Mouse (Mus musculus) cerebellum, adult 2 months (tissue): Measurements from ENCODE around the gene Prrg2. TPM values are rescaled to one million over a fixed set of nuclear protein-coding genes. Genes with fewer than 3 reads are reported as not detected.

ENCODE experiments used
- DNase-seq, 2 experiments: peaks; one replicate each; pipeline ENCODE4 v3.0.0; 2021
- H3K27ac ChIP-seq: fragments of 200-500 bp; 2 replicates; pipeline ENCODE4 v1.5.1; 2012; ENCODE audit warnings: low read length, control low read depth, inconsistent platforms; ENCODE audit not compliant: insufficient read depth
- H3K27me3 ChIP-seq: fragments of 200-500 bp; 2 replicates; pipeline ENCODE4 v1.6.1; 2012; ENCODE audit warnings: inconsistent platforms, mild to moderate bottlenecking, low read length, moderate library complexity; ENCODE audit not compliant: control insufficient read depth, insufficient read depth
- H3K4me1 ChIP-seq: fragments of 200-500 bp; 2 replicates; pipeline ENCODE4 v1.6.1; 2011; ENCODE audit warnings: low read length; ENCODE audit not compliant: control insufficient read depth, insufficient read depth
- H3K4me3 ChIP-seq: fragments of 200-500 bp; replicated peaks from 2 replicates; pipeline ENCODE3; 2011; ENCODE audit warnings: mild to moderate bottlenecking, low read depth, low read length, control low read depth; ENCODE audit not compliant: insufficient read depth
- CTCF ChIP-seq: fragments of 200-500 bp; IDR thresholded peaks from 2 replicates; pipeline ENCODE4 v1.5.1; 2011; ENCODE audit warnings: low read depth, mild to moderate bottlenecking, control low read depth, low read length, moderate library complexity, borderline replicate concordance; ENCODE audit not compliant: insufficient read depth
- POLR2A ChIP-seq: fragments of 200-500 bp; IDR thresholded peaks from 2 replicates; pipeline ENCODE4 v1.6.1; 2011; ENCODE audit warnings: low read length, control low read depth, borderline replicate concordance; ENCODE audit not compliant: insufficient read depth
- WGBS: fragments of 180-500 bp; shearing (Covaris S2); methylation state at CpG from one replicate; pipeline ENCODE4 v1.1.7; 2018; 5-methylcytosine and 5-hydroxymethylcytosine counted together
- polyA plus RNA-seq: library from polyadenylated mRNA; depleted of rRNA; stranded (reverse); fragments of >200 nt; gene quantifications from 2 replicates; pipeline ENCODE4 v1.2.3, GENCODE M21; 2012

The Prrg2 gene
- polyA plus RNA-seq, 1 experiment: 23.7 TPM

DNA sequence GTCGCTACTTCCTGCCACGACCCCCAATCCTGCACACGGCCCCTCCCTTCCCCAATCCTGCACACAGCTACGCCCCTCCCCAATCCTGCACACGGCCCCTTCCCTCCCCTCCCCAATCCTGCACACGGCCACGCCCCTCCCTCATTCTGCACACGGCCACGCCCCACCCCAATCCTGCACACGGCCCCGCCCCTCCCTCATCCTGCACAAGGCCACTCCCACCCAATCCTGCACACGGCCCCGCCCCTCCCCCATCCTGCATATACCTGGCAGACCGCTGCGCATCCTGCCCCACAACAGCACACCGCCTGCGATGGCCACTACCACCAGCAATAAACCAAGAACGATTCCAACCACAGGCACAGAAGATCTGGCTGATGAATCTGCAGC, 31.0 kb upstream of the Prrg2 start:
- 40% methylated on average over 17 of the region's 18 CpGs for WGBS
- TF ChIP-seq CTCF: no peak
- TF ChIP-seq POLR2A: no peak
- no peak for DNase-seq

DNA sequence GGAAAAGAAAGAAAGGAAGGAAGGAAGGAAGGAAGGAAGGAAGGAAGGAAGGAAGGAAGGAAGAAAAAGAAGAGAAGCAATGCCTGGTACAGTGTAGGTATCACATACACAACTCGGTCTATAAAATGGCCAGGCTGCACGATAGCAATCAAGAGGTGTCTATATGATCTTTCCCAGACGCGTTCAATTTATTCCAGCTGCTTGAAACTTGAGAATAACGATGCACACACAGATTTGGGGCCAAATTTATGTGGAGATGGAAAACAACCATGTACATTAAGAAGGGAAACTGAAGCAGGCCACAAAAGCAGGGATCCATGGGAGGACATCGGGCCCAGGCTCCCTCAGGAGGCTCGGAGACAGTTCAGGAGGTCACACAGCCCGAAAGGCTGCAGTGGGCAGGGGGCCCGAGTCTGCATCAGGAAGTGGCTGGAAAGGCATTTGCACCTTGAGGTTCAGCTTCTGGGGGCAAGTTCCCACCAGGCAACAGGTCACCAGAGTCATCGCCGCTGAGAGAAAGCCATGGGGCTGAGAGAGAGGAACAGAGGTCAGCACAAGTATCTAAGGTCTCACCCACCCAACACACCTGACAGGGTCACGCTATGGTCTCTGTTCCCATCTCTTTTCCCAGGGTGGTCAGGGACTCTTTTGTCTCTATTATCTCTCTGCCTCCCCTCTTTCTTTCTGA, 30.5 kb upstream of the Prrg2 start:
- H3K4me3 ChIP-seq: no peak overlapping the region
- no peak for DNase-seq
- H3K27ac ChIP-seq: no peak overlapping the region
- 70% methylated on average over 12 of the region's 12 CpGs for WGBS
- H3K4me1 ChIP-seq: no peaks in the 10 kb centered on the region
- no peaks in the 10 kb centered on the region; the same call in 1 of the 2 replicates for H3K27me3 ChIP-seq
- no peak for TF ChIP-seq CTCF
- TF ChIP-seq POLR2A: no peak

More for the DNA sequence above, 31.0 kb upstream of the Prrg2 start:
- Histone ChIP-seq H3K4me1 (no peaks in the 10 kb centered on the region), H3K4me3 (no peak overlapping the region), H3K27ac (no peak overlapping the region), H3K27me3 (no peaks in the 10 kb centered on the region; the same call in 1 of the 2 replicates)

DNA sequence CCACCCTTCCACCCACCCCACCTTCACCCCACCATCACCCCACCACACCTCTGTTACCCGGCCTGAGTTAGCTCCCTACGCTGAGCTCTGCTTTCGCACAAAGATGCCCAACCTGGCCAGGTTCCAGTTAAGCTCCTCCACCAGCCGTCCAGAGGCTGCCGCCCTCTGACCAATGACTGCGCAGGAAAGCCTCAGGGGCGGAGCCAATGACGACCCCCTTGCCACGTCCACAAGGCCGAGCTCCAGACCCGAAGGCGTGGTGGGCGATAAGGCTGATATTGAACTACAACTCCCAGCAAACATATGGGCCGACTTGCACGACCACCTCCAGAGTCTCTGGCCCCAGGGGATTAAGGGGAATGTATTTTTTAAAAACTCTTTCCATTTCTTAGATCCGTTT, 29.6 kb upstream of the Prrg2 start, which contains the start of gene Rcn3:
TSS of gene Rcn3 (minus strand) at position 174 of the 400 bp plus-strand sequence.
- H3K4me3 ChIP-seq: peak within 1 kb of the TSS; percentile 34
- no peaks in the 10 kb centered on the region; the same call in 1 of the 2 replicates for H3K27me3 ChIP-seq
- WGBS: under 1% methylated on average over 16 of the region's 16 CpGs
- H3K27ac ChIP-seq: no peak within 1 kb of the TSS
- no peaks in the 10 kb centered on the region for H3K4me1 ChIP-seq
- TF ChIP-seq POLR2A (no peak), CTCF (no peak)
- DNase-seq: peak in 1 of 2 experiments; percentile 26

DNA sequence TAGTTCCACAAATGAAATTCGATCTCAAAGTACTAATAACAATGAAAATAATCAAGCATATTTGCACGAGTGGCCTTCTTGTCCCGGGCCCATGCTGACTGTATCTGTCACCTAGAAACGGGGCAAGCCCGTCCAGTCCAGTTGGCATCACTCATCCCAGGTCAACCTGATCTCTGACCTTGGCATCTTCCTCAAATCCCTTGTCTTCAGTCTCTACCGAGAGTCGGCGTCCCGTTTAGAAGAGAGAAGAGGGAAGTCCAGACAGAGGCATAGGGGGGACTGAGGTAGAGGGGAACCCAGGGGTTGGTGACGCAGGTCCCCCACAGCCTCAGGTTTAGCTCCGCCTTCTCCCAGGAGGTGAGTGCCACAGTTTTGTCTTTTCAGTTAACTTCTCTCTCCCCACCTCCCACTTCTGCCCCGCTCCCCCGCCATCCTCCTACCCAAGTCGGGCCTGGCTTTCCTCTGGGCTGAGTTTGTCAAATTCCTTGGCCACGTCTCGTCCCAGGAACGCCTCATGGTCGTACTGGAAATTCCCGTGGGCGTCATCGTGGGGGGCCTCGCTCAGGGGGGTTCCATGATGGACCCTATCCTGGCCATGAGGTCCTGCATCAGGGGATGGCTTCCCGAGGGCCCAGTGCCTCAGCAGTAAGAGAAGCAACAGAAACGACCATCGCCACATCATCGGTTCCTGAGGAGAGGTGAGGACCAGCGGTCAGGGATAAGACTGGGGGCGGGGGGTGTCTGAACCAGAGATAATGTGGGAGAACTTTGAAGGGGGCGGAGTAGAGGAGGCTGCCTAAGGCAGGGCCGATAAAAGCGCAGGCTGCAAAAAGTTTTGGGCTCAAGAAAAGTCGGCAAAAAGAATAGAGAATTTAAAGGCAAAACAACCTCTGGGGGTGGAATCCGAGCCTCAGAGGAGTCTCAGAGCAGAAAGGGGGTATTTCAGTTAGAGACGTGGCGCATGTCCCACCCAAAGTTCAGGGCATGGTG, 28.8 kb upstream of the Prrg2 start:
- Histone ChIP-seq H3K27ac (no peak overlapping the region), H3K4me1 (no peaks in the 10 kb centered on the region), H3K27me3 (no peaks in the 10 kb centered on the region; the same call in 1 of the 2 replicates), H3K4me3 (no peak overlapping the region)
- no peak for TF ChIP-seq POLR2A
- TF ChIP-seq CTCF: no peak
- WGBS: 22% methylated on average over 35 of the region's 35 CpGs
- DNase-seq: no peak

DNA sequence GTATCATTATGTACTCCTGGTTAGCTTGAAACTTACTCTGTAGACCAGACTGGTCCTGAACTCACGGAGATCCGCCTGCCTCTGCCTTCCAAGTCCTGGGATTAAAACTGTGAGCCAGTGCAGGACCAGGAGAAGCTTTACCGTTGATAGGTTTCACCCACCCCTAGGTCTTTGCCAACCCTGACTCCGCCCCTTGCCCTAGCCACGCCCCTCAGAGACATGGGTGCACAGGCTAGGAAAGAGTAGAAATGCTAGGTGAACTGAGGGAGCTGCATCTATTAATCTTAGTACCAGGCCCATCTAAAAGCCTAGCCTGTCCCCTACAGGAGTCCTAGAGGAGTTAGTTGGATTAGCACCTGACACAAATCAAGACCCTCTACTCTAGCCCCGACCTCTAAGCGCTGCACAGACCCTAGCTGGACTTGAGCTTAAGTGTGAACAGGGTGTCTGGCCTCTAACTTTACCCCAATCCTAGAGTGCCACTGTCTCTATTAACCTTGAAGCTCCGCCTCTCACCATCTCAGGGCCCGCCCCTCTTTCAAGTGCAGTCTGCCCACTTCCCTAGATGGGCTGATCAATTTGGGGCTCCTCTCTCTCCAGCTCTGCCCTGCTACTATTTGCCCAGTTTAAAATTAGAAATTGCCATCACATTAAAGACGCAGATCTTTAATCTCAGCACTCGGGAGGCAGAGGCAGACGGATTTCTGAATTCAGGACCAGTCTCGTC, 27.9 kb upstream of the Prrg2 start:
- WGBS: 84% methylated on average over 13 of the region's 13 CpGs
- Histone ChIP-seq H3K27me3 (no peaks in the 10 kb centered on the region; the same call in 1 of the 2 replicates), H3K4me3 (no peak overlapping the region)

DNA sequence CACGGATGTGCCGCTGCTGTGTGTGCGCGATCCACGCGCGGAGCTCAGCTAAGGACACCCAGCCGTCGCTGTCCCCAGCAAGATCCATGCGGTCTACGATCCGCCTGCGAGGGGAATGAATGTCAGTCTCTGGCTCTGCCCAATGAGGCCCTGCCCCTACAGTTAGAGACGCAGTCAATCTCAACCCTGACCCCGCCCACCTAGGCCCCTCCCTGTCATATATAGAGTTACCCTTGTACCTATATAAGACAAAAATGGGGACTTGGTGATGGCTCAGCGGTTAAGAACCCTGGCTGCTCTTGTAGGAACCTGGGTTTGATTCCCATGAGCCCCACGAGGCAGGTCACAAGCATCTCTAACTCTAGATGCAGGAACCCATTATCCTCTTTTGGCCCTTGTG, 26.1 kb upstream of the Prrg2 start:
- no peak for DNase-seq

More for the DNA sequence above, 27.9 kb upstream of the Prrg2 start:
- Histone ChIP-seq H3K4me1 (no peaks in the 10 kb centered on the region), H3K27ac (no peak overlapping the region)
- no peak for TF ChIP-seq CTCF
- no peak for TF ChIP-seq POLR2A
- DNase-seq: no peak

DNA sequence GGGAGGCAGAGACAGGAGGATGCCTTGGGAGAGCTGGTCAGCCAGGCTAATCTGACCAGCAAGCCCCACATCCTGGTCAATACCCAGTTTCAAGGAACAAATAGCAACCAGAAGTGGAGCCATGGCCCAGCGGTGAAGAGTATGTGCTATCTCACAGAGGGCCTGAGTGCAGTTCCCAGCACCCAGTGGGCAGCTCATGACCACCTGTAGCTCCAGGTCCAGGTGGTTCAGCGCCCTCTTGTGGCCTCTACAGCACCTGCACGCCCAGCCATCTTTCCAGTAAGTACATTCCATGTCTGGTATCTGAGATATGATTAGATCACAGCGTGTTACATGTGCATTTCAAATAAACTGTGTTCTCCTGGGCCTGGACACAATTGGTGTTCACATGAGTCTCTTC, 23.6 kb upstream of the Prrg2 start:
- H3K4me1 ChIP-seq: no peaks in the 10 kb centered on the region
- TF ChIP-seq POLR2A: no peak
- TF ChIP-seq CTCF: no peak
- 79% methylated on average over 4 of the region's 4 CpGs for WGBS
- no peak overlapping the region for H3K27ac ChIP-seq
- no peaks in the 10 kb centered on the region for H3K27me3 ChIP-seq
- DNase-seq: no peak
- no peak overlapping the region for H3K4me3 ChIP-seq

More for the DNA sequence above, 26.1 kb upstream of the Prrg2 start:
- H3K27ac ChIP-seq: no peak overlapping the region
- H3K4me1 ChIP-seq: no peaks in the 10 kb centered on the region
- H3K27me3 ChIP-seq: no peaks in the 10 kb centered on the region; the same call in 1 of the 2 replicates
- no peak overlapping the region for H3K4me3 ChIP-seq
- 94% methylated on average over 17 of the region's 17 CpGs for WGBS
- TF ChIP-seq CTCF (no peak), POLR2A (no peak)
